Mouse (Mus musculus) mouse trophoblast stem cell (cell line): Measurements from ENCODE around the gene Rpp25l.

Experiments
- in situ Hi-C, 2 experiments: fragments of 300-500 bp; cut with MseI, MboI; formaldehyde crosslinking; loops; 2 replicates in 1 of 2; 3 replicates in 1 of 2; pipeline ENCODE4 v1.15.1; 2025

The Rpp25l gene

DNA sequence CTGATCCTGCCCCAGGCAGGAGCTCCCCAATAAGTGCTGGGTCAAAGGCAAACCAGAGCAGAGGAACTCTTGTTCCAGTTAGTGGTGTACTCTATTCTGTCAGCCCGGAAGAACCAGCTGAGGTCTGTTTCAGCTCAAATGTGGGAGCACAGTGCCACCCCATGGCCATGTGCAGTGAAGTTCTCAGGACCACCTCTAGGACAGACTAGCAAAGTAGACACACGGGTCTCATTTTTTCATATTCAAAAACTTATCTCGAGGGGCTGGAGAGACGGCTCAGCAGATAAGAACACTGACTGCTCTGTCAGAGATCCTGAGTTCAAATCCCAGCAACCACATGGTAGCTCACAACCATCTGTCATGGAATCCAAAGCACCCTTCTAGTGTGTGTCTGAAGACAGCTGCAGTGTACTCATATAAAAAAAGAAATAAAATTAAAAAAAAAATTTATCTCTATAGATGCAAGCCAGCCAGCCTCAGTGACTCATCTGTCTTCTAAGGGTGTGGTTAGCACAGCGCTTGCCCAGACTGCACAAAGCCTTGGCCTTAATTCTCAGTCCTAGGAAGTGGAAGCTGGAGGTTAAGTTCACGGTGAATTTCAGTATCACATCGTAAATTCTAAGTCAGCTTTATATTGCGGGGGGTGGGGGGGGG is 24.4 kb upstream of the Rpp25l start:
- in situ Hi-C loops = no loop called here

GRCm38 (mm10) chr4:41731052-41731765 is 17.9 kb upstream of the Rpp25l start, which contains the start of gene Arid3c:
Arid3c (minus strand) TSS chr4:41731142.
- in situ Hi-C loops = no loop called here

DNA sequence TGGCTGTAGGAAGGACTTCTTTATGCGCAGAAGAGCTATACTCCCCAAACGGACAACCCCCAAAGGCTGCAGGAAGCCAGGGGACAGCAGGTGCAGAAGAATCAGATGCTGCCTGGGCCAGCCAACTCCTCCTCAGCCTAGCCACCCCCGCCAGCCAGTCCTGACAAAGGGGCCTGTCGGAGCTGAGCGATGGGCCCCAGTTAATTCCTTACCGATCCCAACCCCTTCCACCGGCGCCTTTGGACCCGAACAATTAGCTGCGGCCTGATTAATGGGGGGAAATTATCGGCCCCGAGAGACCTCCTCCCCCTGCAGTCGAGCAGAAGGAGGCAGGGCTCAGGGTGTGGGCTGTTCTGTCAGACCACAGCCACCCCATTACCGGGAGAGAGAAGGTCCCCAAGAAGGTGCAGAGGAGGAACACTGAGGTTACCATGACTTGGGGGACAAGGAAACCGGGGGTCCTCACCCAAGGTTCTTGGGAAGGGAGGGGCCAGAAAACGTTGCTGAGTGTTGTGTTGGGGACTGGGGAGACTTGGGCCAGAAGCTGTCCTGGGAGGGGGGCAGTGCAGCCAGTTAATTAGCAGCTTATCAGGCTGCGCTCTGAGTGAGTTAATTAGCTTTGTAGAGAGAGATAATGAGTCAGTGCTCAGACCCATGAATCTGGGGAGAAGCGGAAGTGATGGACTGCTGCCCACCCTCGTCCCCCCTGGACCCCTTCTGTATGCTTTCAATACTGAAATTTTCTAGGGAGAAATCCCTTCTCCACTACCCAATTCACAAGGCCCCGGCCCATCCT is 13.7 kb upstream of the Rpp25l start:
- in situ Hi-C loops = no loop called here

DNA sequence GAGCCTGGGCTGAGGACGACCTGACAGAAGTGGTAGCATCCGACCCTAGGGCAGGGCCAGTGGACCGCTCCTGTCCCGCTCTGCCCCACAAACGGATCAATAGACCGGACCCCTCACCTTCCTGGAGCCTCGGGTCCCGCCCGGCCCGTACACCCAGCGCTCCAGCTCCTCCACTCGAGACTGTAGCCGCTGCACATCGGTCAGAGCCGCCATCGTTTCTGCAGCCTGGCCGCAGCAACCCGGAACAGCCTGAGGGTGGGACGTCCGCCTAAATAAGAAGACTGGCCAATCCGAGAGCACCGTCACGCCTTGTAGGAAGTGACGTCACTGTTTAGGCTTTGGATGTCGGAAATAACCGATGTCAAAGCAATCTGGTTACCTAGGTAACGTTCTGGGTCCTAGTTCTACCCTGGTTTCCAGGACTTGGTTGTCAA is 9.6 kb upstream of the Rpp25l start, which contains the start of gene Dctn3:
Dctn3 (minus strand) TSS at position 253 of the 434 bp plus-strand sequence.
- in situ Hi-C loops = no loop called here

DNA sequence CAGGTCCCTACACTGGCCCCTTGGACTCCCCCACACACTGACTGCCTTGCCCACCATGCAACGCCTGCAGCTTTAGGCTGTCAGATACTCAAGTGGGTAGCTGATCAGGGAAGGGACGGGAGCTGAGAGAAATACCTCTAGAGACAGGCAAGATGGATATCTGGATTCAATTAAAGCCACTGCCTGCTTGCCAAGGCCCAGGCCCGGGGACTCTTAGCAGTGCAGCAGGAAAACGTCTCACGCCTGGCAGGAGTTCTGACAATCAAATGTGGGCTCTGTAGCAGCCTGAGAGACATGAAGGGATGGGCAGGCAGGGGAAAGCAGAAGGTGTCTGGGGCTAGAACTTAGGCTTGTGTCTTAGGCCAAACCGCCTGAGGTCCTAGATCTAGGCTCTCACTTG is 3.5 kb upstream of the Rpp25l start:
- in situ Hi-C loops = no loop called here

GRCm38 (mm10) chr4:41715596-41715995 is 2.3 kb upstream of the Rpp25l start:
- in situ Hi-C loops = no loop called here

DNA sequence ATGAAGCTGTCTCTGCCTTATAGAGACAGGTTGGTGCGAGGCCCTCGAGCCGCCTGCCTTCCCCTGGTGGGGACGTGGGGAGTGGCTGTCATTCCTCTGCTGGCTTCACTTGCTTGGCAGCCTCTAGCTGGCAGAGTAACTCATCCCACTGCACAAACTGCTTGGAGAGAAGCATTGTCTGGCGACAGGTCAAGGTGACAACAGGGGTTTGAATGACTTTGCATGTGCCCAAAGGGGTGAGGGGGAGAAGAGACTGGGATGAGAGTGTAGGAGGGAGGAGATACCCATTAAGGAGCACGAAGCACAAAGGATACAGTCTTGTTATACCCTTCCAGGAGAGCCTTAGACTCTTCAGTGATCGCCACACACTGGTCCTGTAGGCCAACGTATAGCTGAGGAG is 1.7 kb upstream of the Rpp25l start:
- in situ Hi-C loops = no loop called here

DNA sequence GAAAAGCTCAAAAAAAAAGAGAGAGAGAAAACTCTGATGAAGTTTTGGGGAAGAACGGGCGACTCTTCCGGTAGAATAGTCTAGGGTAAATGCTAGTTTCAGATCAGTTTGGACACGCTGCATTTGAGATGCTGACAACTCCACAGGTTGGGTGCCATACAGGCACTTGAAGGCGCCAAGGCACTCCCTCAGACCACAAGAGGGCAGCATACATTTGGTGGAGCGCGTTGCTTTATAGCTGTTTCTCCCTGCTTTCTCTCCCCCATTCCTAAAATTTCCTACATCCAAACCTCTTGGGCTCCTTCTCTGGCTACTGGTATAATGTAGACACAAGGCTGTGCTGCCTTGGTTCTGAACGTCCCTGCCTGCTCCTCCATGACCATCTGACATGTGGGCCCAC is 942 bp upstream of the Rpp25l start:
- in situ Hi-C loops = no loop called here

GRCm38 (mm10) chr4:41712421-41713196 is 725 bp downstream of the Rpp25l start:
- in situ Hi-C loops = no loop called here

DNA sequence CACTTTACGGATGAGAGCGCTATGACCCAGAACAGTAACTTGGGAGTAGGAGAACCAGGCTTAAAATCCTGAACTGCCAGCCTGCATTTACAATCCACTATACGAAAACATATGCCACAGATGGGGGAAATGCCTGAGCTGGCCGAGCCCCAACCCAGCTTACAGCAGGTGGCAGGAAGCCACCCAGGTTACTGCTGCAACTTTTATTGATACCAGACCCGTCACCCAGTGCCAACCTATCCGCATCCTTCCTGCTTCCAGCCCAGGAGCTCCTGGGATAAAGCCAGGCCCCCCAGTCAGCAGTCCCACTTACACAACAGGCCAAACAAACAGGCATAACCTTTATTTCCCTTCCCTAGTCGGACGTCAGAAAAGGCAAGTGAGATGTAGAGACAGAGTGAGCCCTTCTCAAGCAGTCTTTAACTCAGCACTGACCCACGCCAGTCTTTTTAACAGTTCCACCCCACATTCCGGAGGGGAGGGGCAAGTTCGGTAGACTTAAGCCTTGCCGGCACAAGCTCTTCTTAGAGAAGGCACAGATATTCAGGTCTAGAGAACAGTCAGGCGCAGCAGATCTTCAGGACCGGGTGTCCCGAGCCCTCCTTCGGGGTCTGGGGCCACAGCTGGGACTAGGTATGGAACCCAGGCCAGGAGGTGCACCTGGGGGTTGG is 1.5 kb downstream of the Rpp25l start:
- in situ Hi-C loops = no loop called here

DNA sequence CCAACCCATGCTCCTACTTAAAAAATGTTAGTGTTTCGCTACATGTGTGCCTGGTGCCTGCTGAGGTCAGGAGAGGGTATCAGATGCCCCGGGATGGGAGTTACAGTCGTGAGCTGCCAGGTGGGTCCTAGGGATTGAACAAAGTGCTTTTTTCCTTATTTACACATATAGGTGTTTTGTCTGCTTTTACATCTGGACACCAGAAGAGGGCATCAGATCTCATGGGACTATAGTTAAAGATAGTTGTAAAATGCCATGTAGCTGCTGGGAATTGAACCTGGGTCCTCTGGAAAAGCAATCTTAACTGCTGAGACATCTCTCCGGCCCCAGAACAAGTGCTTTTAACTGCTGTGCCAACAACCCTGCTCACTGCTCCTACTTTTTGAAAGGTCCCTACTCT is 3.1 kb downstream of the Rpp25l start:
- in situ Hi-C loops = no loop called here

DNA sequence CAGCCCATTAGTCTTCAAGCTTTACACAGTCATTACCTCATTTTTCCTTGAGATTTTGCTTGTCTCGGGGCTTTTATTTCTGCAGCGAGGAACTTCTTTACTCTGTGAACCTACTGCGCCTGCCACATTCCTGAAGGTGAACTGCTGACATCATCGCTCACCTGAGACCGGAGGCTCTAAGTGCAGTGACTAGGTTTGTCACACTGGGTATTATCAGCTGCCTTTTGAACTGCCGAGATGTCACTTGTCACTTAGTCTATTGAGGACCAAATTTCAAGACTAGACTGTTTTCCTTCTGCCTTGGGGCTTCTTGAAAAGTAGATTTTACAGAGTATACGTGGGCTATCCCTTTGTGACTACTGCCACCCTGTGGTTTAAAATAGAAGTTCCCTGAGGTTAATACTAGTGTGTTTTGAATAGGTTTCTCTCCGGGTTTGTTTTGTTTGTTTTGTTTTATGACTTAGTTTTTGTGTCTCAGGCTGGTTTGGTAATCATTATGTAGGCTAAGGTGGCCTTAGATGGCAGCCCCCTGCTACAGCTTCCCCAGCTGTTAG is 5.1 kb downstream of the Rpp25l start:
- in situ Hi-C loops = loop anchor here (5.0 to 10.0 kb wide), 2 partner anchors 51 to 153 kb away; no protein-coding TSS in a partner anchor

GRCm38 (mm10) chr4:41707011-41707535 is 6.3 kb downstream of the Rpp25l start:
- in situ Hi-C loops = loop anchor here (5.0 to 10.0 kb wide), 2 partner anchors 50 to 152 kb away; no protein-coding TSS in a partner anchor

GRCm38 (mm10) chr4:41705922-41706754 is 7.2 kb downstream of the Rpp25l start:
- in situ Hi-C loops = loop anchor here (5.0 to 10.0 kb wide), 2 partner anchors 49 to 151 kb away; no protein-coding TSS in a partner anchor

- in situ Hi-C loops = loop anchor here (5.0 to 10.0 kb wide), 2 partner anchors 47 to 150 kb away; no protein-coding TSS in a partner anchor
Observed at GRCm38 (mm10) chr4:41704651-41705050, 8.7 kb downstream of the Rpp25l start.

DNA sequence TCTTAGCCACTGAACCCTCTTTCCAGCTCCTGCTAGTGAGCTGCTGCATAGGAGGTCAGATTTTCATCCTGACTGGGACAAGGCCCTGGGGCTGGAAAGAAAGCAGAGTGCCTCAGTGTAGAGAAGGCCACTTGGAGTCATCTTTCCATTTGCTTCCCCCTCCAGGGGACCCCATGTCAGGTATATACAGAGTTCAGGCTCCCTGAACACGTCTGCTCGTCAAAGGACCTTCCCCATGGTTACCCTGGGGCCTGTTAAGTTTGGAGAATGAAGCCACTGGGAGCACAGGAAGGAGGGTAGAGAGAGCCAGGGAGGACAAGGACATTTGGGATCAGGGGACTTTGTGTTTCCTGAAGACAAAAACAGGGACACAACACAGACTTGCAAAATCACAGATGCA is 11.1 kb downstream of the Rpp25l start:
- in situ Hi-C loops = loop anchor here (10.0 kb wide), 1 partner anchor 147 kb away; no protein-coding TSS in a partner anchor

DNA sequence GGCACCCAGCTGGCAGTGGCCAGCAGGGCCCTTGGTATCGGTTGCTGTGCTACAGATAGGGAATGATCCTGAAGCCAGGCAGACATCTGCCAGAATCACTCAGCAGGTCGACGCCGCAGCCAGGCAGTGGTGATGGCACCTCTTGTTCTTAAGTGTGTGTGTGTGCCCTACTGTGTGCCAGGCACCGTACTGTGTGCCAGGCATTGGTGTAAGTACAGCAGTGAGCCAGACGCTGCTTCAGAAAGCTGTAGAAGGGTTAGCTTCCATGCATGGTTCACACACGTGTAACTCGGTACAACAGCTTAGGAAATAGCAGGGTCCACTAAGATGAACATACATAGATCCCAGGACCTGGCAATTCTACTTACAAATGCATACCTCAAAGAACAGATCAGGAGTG is 13.1 kb downstream of the Rpp25l start:
- in situ Hi-C loops = loop anchor here (10.0 kb wide), 1 partner anchor 145 kb away; no protein-coding TSS in a partner anchor

GRCm38 (mm10) chr4:41699783-41700182 is 13.6 kb downstream of the Rpp25l start, which contains the start of gene Il11ra1:
Il11ra1 (plus strand) TSS chr4:41699989.
- in situ Hi-C loops = loop anchor here (10.0 kb wide), 1 partner anchor 145 kb away; no protein-coding TSS in a partner anchor
